Mouse (Mus musculus): ENCODE measurements around the gene Pcolce.

- TF ChIP-seq USF1 (IDR thresholded peaks at IDR 0.05; ENCODE audit: low read depth) (no peak), CTCF (IDR thresholded peaks at IDR 0.05; ENCODE audit: control insufficient read depth, insufficient read depth, insufficient read length) (peak; percentile 26), MYOD1 (IDR thresholded peaks at IDR 0.05; ENCODE audit: control insufficient read depth, insufficient read length, low read depth) (no peak)
Observed at GRCm38 (mm10) chr5:137656977-137657376, 43.4 kb upstream of the Pcolce start.
